Mouse (Mus musculus) testis, adult 2 months (tissue): ENCODE results near the gene Gpr89. TPM values are rescaled to one million over a fixed set of nuclear protein-coding genes. Genes with fewer than 3 reads are reported as not detected.

Experiments
- H3K27ac ChIP-seq: fragments of 200-500 bp; 2 replicates; pipeline ENCODE4 v1.5.1; 2012; ENCODE audit warnings: low read depth, low read length; ENCODE audit not compliant: control insufficient read depth, insufficient read depth
- H3K27me3 ChIP-seq: fragments of 200-500 bp; 2 replicates; pipeline ENCODE4 v1.6.1; 2012; ENCODE audit warnings: mild to moderate bottlenecking, low read length, moderate library complexity; ENCODE audit not compliant: control insufficient read depth, insufficient read depth
- H3K36me3 ChIP-seq: fragments of 200-500 bp; 2 replicates; pipeline ENCODE4 v1.6.1; 2012; ENCODE audit warnings: mild to moderate bottlenecking, low read length; ENCODE audit not compliant: control insufficient read depth, insufficient read depth
- H3K4me1 ChIP-seq: fragments of 200-500 bp; 2 replicates; pipeline ENCODE4 v1.6.1; 2012; ENCODE audit warnings: low read length; ENCODE audit not compliant: control insufficient read depth, insufficient read depth
- H3K4me3 ChIP-seq: fragments of 200-500 bp; 2 replicates; pipeline ENCODE4 v1.5.1; 2012; ENCODE audit warnings: low read depth, mild to moderate bottlenecking, low read length, moderate library complexity, mixed read lengths; ENCODE audit not compliant: control insufficient read depth
- CTCF ChIP-seq: fragments of 200-500 bp; IDR thresholded peaks from 2 replicates; pipeline ENCODE4 v1.5.1; 2012; ENCODE audit warnings: low read depth, mild to moderate bottlenecking, inconsistent platforms, low read length, moderate library complexity; ENCODE audit not compliant: control insufficient read depth, insufficient read depth, insufficient replicate concordance
- POLR2A ChIP-seq: fragments of 200-500 bp; IDR thresholded peaks from 2 replicates; pipeline ENCODE4 v1.6.1; 2012; ENCODE audit warnings: low read depth, mild to moderate bottlenecking, inconsistent platforms, low read length, moderate library complexity; ENCODE audit not compliant: control insufficient read depth
- polyA plus RNA-seq: library from polyadenylated mRNA; depleted of rRNA; stranded (reverse); fragments of >200 nt; gene quantifications from 2 replicates; pipeline ENCODE4 v1.2.3, GENCODE M21; 2012

Gpr89 gene
- polyA plus RNA-seq, 1 experiment = 24.3 TPM

GRCm38 (mm10) chr3:96868566-96868965 is 36.6 kb downstream of the Gpr89 start:
- H3K27ac ChIP-seq = no peak overlapping the region
- H3K4me3 ChIP-seq = no peak overlapping the region
- no peak for TF ChIP-seq POLR2A
- TF ChIP-seq CTCF = no peak
- no peaks in the 10 kb centered on the region for H3K4me1 ChIP-seq
- H3K36me3 ChIP-seq = no peaks in the 10 kb centered on the region; the same call in 1 of the 2 replicates
- H3K27me3 ChIP-seq = no peaks in the 10 kb centered on the region

DNA sequence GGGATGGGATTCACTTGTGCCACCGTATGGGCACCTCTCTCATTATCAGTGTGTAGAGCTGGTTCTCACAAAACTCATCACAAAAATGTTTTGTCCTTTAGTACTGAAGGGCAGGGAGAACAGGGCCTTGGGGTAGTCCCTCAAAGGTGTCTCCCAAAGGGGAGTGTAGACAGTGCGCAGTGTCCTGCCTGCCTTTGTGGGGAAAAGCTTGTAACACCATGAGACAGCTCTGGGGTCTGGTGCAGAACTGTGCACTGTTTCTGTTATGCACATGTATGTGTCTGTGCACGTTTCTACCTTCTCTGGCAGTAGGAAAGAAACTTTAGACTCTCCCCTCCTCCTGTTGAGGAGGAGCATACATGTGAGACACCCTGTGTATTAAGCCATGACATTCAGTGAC is 37.3 kb downstream of the Gpr89 start:
- Histone ChIP-seq H3K4me3 (no peak overlapping the region), H3K4me1 (no peaks in the 10 kb centered on the region), H3K36me3 (no peaks in the 10 kb centered on the region; the same call in 1 of the 2 replicates), H3K27me3 (no peaks in the 10 kb centered on the region), H3K27ac (no peak overlapping the region)
- TF ChIP-seq CTCF = no peak
- TF ChIP-seq POLR2A = no peak

GRCm38 (mm10) chr3:96860498-96860897 is 44.6 kb downstream of the Gpr89 start:
- Histone ChIP-seq H3K27me3 (no peaks in the 10 kb centered on the region), H3K27ac (no peak overlapping the region), H3K4me3 (no peak overlapping the region), H3K36me3 (no peaks in the 10 kb centered on the region), H3K4me1 (no peaks in the 10 kb centered on the region)
- TF ChIP-seq POLR2A (no peak), CTCF (no peak)

DNA sequence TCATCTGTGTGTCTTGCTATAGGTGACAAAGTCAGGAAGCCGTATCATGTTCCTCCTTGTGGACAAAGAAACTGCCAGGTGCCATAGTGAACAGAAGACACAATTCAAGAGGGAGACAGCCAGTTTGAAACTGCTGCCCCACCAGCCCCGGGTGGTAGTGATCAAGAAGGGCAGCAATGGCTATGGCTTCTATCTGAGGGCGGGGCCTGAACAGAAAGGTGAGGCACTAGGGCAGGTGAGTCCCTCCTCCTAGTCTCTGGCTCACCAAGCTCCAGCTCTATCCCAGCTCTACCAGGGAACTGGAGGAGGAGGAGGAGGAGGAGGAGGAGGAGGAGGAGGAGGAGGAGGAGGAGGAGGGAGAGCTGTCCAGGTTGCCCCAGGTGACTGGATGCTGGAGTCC is 49.3 kb downstream of the Gpr89 start:
- Histone ChIP-seq H3K4me1 (no peaks in the 10 kb centered on the region), H3K27me3 (no peaks in the 10 kb centered on the region), H3K36me3 (no peaks in the 10 kb centered on the region), H3K27ac (no peak overlapping the region), H3K4me3 (no peak overlapping the region)
- TF ChIP-seq CTCF (no peak), POLR2A (no peak)

- Histone ChIP-seq H3K4me1 (no peaks in the 10 kb centered on the region), H3K27ac (no peak overlapping the region), H3K36me3 (no peaks in the 10 kb centered on the region), H3K27me3 (no peaks in the 10 kb centered on the region), H3K4me3 (no peak overlapping the region)
- TF ChIP-seq POLR2A = no peak
- no peak for TF ChIP-seq CTCF
These were observed 50.8 kb downstream of the Gpr89 start for GRCm38 (mm10) chr3:96854376-96854775.

DNA sequence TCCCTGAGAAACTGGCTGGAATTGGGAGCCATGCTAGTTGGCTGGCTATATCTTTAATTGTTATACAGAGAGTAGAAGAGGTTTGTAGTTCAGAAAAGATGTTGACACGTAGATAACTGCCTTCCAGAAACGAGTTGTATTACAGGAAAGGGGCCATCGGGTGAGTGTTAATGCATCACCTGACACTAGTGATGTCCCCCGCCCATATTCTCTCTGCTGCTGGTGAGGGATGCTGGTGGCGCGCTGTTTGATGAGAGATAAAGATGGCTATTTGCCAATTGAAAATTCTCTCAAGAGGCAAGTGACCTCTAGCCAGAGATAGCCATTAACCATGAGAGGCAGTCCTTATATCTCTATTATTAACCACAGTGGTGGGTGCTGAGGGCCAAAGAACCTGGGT is 52.6 kb downstream of the Gpr89 start:
- no peak for TF ChIP-seq POLR2A
- TF ChIP-seq CTCF = no peak
- H3K4me1 ChIP-seq = no peaks in the 10 kb centered on the region
- no peaks in the 10 kb centered on the region for H3K27me3 ChIP-seq
- no peak overlapping the region for H3K4me3 ChIP-seq
- H3K36me3 ChIP-seq = no peaks in the 10 kb centered on the region
- no peak overlapping the region for H3K27ac ChIP-seq

- H3K27ac ChIP-seq = no peak overlapping the region
- TF ChIP-seq CTCF (no peak), POLR2A (no peak)
- H3K4me1 ChIP-seq = no peaks in the 10 kb centered on the region
- no peaks in the 10 kb centered on the region for H3K36me3 ChIP-seq
- no peak overlapping the region for H3K4me3 ChIP-seq
- no peaks in the 10 kb centered on the region for H3K27me3 ChIP-seq
These were observed 55.9 kb downstream of the Gpr89 start for GRCm38 (mm10) chr3:96849168-96849727.

DNA sequence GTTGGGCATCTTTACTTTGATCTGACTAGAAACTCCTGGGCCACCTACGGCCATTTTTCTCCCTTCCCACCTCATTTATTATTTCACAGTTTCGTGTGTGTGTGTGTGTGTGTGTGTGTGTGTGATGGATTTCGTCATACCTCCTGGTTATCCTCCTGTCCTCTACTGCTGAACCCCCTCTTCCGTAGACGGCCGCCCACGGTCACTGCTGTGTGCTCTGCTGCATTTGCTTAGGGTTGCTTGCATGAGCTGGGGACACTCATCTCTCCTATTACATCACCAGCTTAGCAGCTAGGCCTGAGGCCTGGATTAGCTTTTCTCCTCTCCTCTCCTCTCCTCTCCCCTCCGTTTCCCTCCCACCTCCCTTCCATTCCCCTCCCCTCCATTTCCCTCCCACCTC is 56.7 kb downstream of the Gpr89 start:
- H3K4me3 ChIP-seq = no peak overlapping the region
- no peaks in the 10 kb centered on the region for H3K36me3 ChIP-seq
- no peak overlapping the region for H3K27ac ChIP-seq
- no peaks in the 10 kb centered on the region for H3K27me3 ChIP-seq
- no peak for TF ChIP-seq CTCF
- TF ChIP-seq POLR2A = no peak
- H3K4me1 ChIP-seq = no peaks in the 10 kb centered on the region
